Mouse (Mus musculus): Measurements from ENCODE around the gene Nfkbie. TPM values are rescaled to one million over a fixed set of nuclear protein-coding genes. Genes with fewer than 3 reads are reported as not detected.
A peak's percentile ranks its signal among the peaks of the same experiment; 100 is the strongest.

The Nfkbie gene
- polyA plus RNA-seq, 2 experiments = 3.6 to 4.0 TPM

- Histone ChIP-seq H3K4me1 (ENCODE audit: control insufficient read depth, insufficient read depth, low read length) (peaks cover 10% of the 10 kb centered on the region), H3K4me2 (replicated peaks; ENCODE audit: low read depth, low read length, severe bottlenecking) (no peak overlapping the region), H3K9ac (ENCODE audit: low read depth, low read length, severe bottlenecking) (no peak overlapping the region), H3K27me3 (ENCODE audit: control insufficient read depth, insufficient read depth, low read length) (no peaks in the 10 kb centered on the region), H3K27ac (replicated peaks; ENCODE audit: low read depth, low read length) (no peak overlapping the region), H3K9me3 (ENCODE audit: control insufficient read depth, low read length) (no peaks in the 10 kb centered on the region), H3K36me3 (ENCODE audit: control insufficient read depth, insufficient read depth, low read length) (peaks cover 20% of the 10 kb centered on the region), H3K4me3 (replicated peaks; ENCODE audit: low read length) (no peak overlapping the region)
- ATAC-seq (ENCODE audit: low FRiP score, low read depth) (no peak), DNase-seq (ENCODE audit: low spot score) (no peak)
- TF ChIP-seq POLR2A (IDR thresholded peaks at IDR 0.05; ENCODE audit: borderline replicate concordance, extremely low read depth, insufficient read depth, insufficient read length) = no peak
- 88% methylated on average over 8 of the region's 8 CpGs for WGBS
Observed at GRCm38 (mm10) chr17:45575123-45575897, 19.8 kb downstream of the Nfkbie start.

- no peaks in the 10 kb centered on the region for H3K9me3 ChIP-seq (ENCODE audit: control insufficient read depth, low read length)
- TF ChIP-seq POLR2A (IDR thresholded peaks at IDR 0.05; ENCODE audit: borderline replicate concordance, extremely low read depth, insufficient read depth, insufficient read length) = no peak
- ATAC-seq (ENCODE audit: low FRiP score, low read depth) = no peak
- H3K27me3 ChIP-seq (ENCODE audit: control insufficient read depth, insufficient read depth, low read length) = no peaks in the 10 kb centered on the region
- no peak overlapping the region for H3K4me3 ChIP-seq (replicated peaks; ENCODE audit: low read length)
- H3K4me1 ChIP-seq (ENCODE audit: control insufficient read depth, insufficient read depth, low read length) = peaks cover 9% of the 10 kb centered on the region
- no peak overlapping the region for H3K9ac ChIP-seq (ENCODE audit: low read depth, low read length, severe bottlenecking)
- WGBS = 61% methylated on average over 5 of the region's 5 CpGs
- H3K27ac ChIP-seq (replicated peaks; ENCODE audit: low read depth, low read length) = no peak overlapping the region
- no peak for DNase-seq (ENCODE audit: low spot score)
- H3K36me3 ChIP-seq (ENCODE audit: control insufficient read depth, insufficient read depth, low read length) = no peaks in the 10 kb centered on the region
- H3K4me2 ChIP-seq (replicated peaks; ENCODE audit: low read depth, low read length, severe bottlenecking) = no peak overlapping the region
Observed at GRCm38 (mm10) chr17:45578242-45578641, 22.7 kb downstream of the Nfkbie start.

- H3K27ac ChIP-seq (replicated peaks; ENCODE audit: low read depth, low read length) = no peak overlapping the region
- H3K4me2 ChIP-seq (replicated peaks; ENCODE audit: low read depth, low read length, severe bottlenecking) = no peak overlapping the region
- H3K9me3 ChIP-seq (ENCODE audit: control insufficient read depth, low read length) = no peaks in the 10 kb centered on the region
- ATAC-seq (ENCODE audit: low FRiP score, low read depth) = no peak
- H3K9ac ChIP-seq (ENCODE audit: low read depth, low read length, severe bottlenecking) = no peak overlapping the region
- no peak overlapping the region for H3K4me3 ChIP-seq (replicated peaks; ENCODE audit: low read length)
- peaks cover 9% of the 10 kb centered on the region for H3K4me1 ChIP-seq (ENCODE audit: control insufficient read depth, insufficient read depth, low read length)
- TF ChIP-seq POLR2A (IDR thresholded peaks at IDR 0.05; ENCODE audit: borderline replicate concordance, extremely low read depth, insufficient read depth, insufficient read length) = no peak
- WGBS = 79% methylated on average over 7 of the region's 7 CpGs
- H3K36me3 ChIP-seq (ENCODE audit: control insufficient read depth, insufficient read depth, low read length) = no peaks in the 10 kb centered on the region
- DNase-seq (ENCODE audit: low spot score) = no peak
- H3K27me3 ChIP-seq (ENCODE audit: control insufficient read depth, insufficient read depth, low read length) = no peaks in the 10 kb centered on the region
Observed at GRCm38 (mm10) chr17:45578843-45579242, 23.3 kb downstream of the Nfkbie start.

DNA sequence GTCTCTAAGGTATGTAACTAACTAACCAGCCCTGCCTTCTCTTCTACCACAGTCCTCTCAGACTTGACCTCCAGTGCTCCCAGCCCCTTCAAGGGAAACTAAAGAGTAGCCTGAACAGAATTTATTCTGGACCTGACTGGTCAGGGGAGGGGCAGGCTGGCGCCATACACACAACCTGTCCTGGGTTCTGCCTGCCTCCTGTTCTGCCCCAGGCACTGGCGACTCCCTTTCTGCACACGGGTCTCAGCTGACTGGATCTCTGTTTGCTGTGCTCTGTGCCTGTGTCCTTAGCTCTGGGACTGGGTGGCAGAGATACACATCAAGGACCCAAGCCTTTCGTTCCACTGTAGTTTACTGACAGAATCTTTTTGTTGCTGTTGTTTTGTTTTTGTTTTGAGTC is 24.1 kb downstream of the Nfkbie start:
- WGBS = 81% methylated on average over 4 of the region's 4 CpGs

GRCm38 (mm10) chr17:45580958-45581477 is 25.5 kb downstream of the Nfkbie start:
- no peak; the same call in 1 of the 2 replicates for ATAC-seq (ENCODE audit: low FRiP score, low read depth)
- Histone ChIP-seq H3K27ac (replicated peaks; ENCODE audit: low read depth, low read length) (no peak overlapping the region; the same call in 1 of the 2 replicates), H3K4me2 (replicated peaks; ENCODE audit: low read depth, low read length, severe bottlenecking) (no peak overlapping the region), H3K27me3 (ENCODE audit: control insufficient read depth, insufficient read depth, low read length) (no peaks in the 10 kb centered on the region), H3K9ac (ENCODE audit: low read depth, low read length, severe bottlenecking) (no peak overlapping the region), H3K9me3 (ENCODE audit: control insufficient read depth, low read length) (no peaks in the 10 kb centered on the region), H3K4me3 (replicated peaks; ENCODE audit: low read length) (no peak overlapping the region), H3K36me3 (ENCODE audit: control insufficient read depth, insufficient read depth, low read length) (no peaks in the 10 kb centered on the region), H3K4me1 (ENCODE audit: control insufficient read depth, insufficient read depth, low read length) (peaks cover 20% of the 10 kb centered on the region)
- WGBS = 45% methylated on average over 12 of the region's 12 CpGs
- DNase-seq (ENCODE audit: low spot score) = peak; percentile 52
- no peak for TF ChIP-seq POLR2A (IDR thresholded peaks at IDR 0.05; ENCODE audit: borderline replicate concordance, extremely low read depth, insufficient read depth, insufficient read length)

More for the DNA sequence above, 24.1 kb downstream of the Nfkbie start:
- Histone ChIP-seq H3K27me3 (ENCODE audit: control insufficient read depth, insufficient read depth, low read length) (no peaks in the 10 kb centered on the region), H3K9me3 (ENCODE audit: control insufficient read depth, low read length) (no peaks in the 10 kb centered on the region), H3K9ac (ENCODE audit: low read depth, low read length, severe bottlenecking) (no peak overlapping the region), H3K4me2 (replicated peaks; ENCODE audit: low read depth, low read length, severe bottlenecking) (no peak overlapping the region), H3K27ac (replicated peaks; ENCODE audit: low read depth, low read length) (no peak overlapping the region), H3K4me1 (ENCODE audit: control insufficient read depth, insufficient read depth, low read length) (peaks cover 10% of the 10 kb centered on the region), H3K36me3 (ENCODE audit: control insufficient read depth, insufficient read depth, low read length) (no peaks in the 10 kb centered on the region), H3K4me3 (replicated peaks; ENCODE audit: low read length) (no peak overlapping the region)
- no peak for ATAC-seq (ENCODE audit: low FRiP score, low read depth)
- no peak for TF ChIP-seq POLR2A (IDR thresholded peaks at IDR 0.05; ENCODE audit: borderline replicate concordance, extremely low read depth, insufficient read depth, insufficient read length)
- no peak for DNase-seq (ENCODE audit: low spot score)

Measured in limb, embryonic 14.5 days (tissue).